Mouse (Mus musculus): ENCODE results near the gene Brd4. TPM values are rescaled to one million over a fixed set of nuclear protein-coding genes. Genes with fewer than 3 reads are reported as not detected.

Gene Brd4
- polyA plus RNA-seq, 1 experiment from 2014 or later = 28.6 TPM

- no peak overlapping the region for H3K27ac ChIP-seq (replicated peaks)
- H3K9me3 ChIP-seq (ENCODE audit: control insufficient read depth, low read length) = no peaks in the 10 kb centered on the region
- no peak overlapping the region for H3K4me2 ChIP-seq (replicated peaks; ENCODE audit: low read depth)
- no peaks in the 10 kb centered on the region for H3K27me3 ChIP-seq (ENCODE audit: control insufficient read depth, insufficient read depth, low read length)
- H3K4me3 ChIP-seq (ENCODE audit: low read depth, low read length) = no peak overlapping the region
- H3K9ac ChIP-seq (ENCODE audit: low read length) = no peak overlapping the region
- no peak for DNase-seq (ENCODE audit: low spot score)
- ATAC-seq (ENCODE audit: low FRiP score, low TSS enrichment) = no peak
- no peaks in the 10 kb centered on the region for H3K36me3 ChIP-seq (ENCODE audit: control insufficient read depth, insufficient read depth, low read length)
- 83% methylated on average over 2 of the region's 2 CpGs for WGBS
- TF ChIP-seq EP300 (optimal IDR thresholded peaks at IDR 0.05) (no peak), CTCF (IDR thresholded peaks at IDR 0.05; ENCODE audit: low read depth) (no peak)
- no peaks in the 10 kb centered on the region; the same call in 1 of the 2 replicates for H3K4me1 ChIP-seq (replicated peaks; ENCODE audit: control insufficient read depth, insufficient read depth)
These were observed 20.9 kb downstream of the Brd4 start for GRCm38 (mm10) chr17:32263672-32264071.

DNA sequence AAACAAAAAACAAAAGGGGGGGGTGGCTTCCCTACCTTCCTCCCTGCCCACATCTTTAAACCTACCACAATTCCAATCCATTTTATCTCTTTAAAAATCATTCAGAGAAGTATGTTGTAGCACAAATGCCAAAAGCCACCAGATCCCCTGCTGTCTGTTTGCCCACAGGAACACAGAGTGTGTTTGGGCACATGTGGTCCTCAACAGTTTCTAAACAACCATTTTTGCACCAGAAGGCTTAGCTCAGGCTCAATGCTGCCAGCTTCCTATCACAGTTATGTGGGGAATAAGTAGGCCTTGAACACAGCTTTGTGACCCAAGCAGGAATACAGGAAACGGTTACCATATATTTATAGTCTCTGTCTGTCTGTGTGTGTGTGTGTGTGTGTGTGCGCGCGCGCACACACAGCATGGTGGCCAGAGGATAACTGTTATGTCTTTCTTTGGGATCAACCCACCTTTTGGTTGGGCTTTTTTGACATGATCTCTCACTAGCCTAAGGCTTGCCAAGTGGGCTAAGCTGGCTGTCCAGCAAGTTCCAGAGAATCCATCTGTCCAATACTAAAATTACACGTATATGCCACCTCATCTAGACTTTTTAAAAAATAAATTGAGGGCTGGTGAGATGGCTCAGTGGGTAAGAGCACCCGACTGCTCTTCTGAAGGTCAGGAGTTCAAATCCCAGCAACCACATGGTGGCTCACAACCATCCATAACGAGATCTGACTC, 21.5 kb downstream of the Brd4 start:
- H3K36me3 ChIP-seq (ENCODE audit: control insufficient read depth, insufficient read depth, low read length) = no peaks in the 10 kb centered on the region
- no peak overlapping the region for H3K4me3 ChIP-seq (ENCODE audit: low read depth, low read length)
- no peak overlapping the region for H3K4me2 ChIP-seq (replicated peaks; ENCODE audit: low read depth)
- H3K4me1 ChIP-seq (replicated peaks; ENCODE audit: control insufficient read depth, insufficient read depth) = no peaks in the 10 kb centered on the region
- no peaks in the 10 kb centered on the region for H3K9me3 ChIP-seq (ENCODE audit: control insufficient read depth, low read length)
- H3K27ac ChIP-seq (replicated peaks) = no peak overlapping the region
- DNase-seq (ENCODE audit: low spot score) (no peak), ATAC-seq (ENCODE audit: low FRiP score, low TSS enrichment) (no peak)
- no peaks in the 10 kb centered on the region for H3K27me3 ChIP-seq (ENCODE audit: control insufficient read depth, insufficient read depth, low read length)
- no peak overlapping the region for H3K9ac ChIP-seq (ENCODE audit: low read length)
- WGBS = 89% methylated on average over 8 of the region's 8 CpGs
- TF ChIP-seq CTCF (IDR thresholded peaks at IDR 0.05; ENCODE audit: low read depth) = no peak
- TF ChIP-seq EP300 (optimal IDR thresholded peaks at IDR 0.05) = no peak

DNA sequence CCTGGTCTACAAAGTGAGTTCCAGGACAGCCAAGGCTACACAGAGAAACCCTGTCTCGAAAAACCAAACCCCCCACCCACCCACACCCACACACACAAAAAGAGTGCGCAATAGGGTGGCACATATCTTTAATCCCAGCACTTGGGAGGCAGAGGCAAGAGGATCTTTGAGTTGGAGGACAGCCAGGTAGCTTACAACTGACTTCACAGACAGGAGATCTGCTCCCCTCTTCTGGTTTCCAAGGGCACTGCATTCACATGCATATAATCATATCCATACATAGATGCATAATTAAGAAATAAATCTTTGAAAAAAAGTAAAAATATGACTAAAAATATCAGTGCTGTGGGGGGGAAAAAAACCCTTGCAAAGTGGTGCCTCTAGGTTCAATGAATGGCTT, 25.7 kb downstream of the Brd4 start:
- no peak overlapping the region for H3K27ac ChIP-seq (replicated peaks)
- TF ChIP-seq EP300 (optimal IDR thresholded peaks at IDR 0.05) (no peak), CTCF (IDR thresholded peaks at IDR 0.05; ENCODE audit: low read depth) (peak; percentile 41)
- H3K4me3 ChIP-seq (ENCODE audit: low read depth, low read length) = no peak overlapping the region
- H3K4me1 ChIP-seq (replicated peaks; ENCODE audit: control insufficient read depth, insufficient read depth) = no peaks in the 10 kb centered on the region
- H3K9ac ChIP-seq (ENCODE audit: low read length) = no peak overlapping the region
- H3K4me2 ChIP-seq (replicated peaks; ENCODE audit: low read depth) = no peak overlapping the region
- DNase-seq (ENCODE audit: low spot score) (no peak), ATAC-seq (ENCODE audit: low FRiP score, low TSS enrichment) (no peak)
- no peaks in the 10 kb centered on the region for H3K9me3 ChIP-seq (ENCODE audit: control insufficient read depth, low read length)
- 93% methylated on average over 2 of the region's 2 CpGs for WGBS
- H3K36me3 ChIP-seq (ENCODE audit: control insufficient read depth, insufficient read depth, low read length) = no peaks in the 10 kb centered on the region
- no peaks in the 10 kb centered on the region for H3K27me3 ChIP-seq (ENCODE audit: control insufficient read depth, insufficient read depth, low read length)

- H3K9me3 ChIP-seq (ENCODE audit: control insufficient read depth, low read length) = no peaks in the 10 kb centered on the region
- TF ChIP-seq CTCF (IDR thresholded peaks at IDR 0.05; ENCODE audit: low read depth) = no peak
- TF ChIP-seq EP300 (optimal IDR thresholded peaks at IDR 0.05) = no peak
- H3K9ac ChIP-seq (ENCODE audit: low read length) = no peak overlapping the region
- H3K36me3 ChIP-seq (ENCODE audit: control insufficient read depth, insufficient read depth, low read length) = no peaks in the 10 kb centered on the region
- ATAC-seq (ENCODE audit: low FRiP score, low TSS enrichment) (no peak), DNase-seq (ENCODE audit: low spot score) (no peak)
- no peak overlapping the region for H3K27ac ChIP-seq (replicated peaks)
- 55% methylated on average over 6 of the region's 6 CpGs for WGBS
- H3K27me3 ChIP-seq (ENCODE audit: control insufficient read depth, insufficient read depth, low read length) = no peaks in the 10 kb centered on the region
- H3K4me2 ChIP-seq (replicated peaks; ENCODE audit: low read depth) = no peak overlapping the region
- no peaks in the 10 kb centered on the region for H3K4me1 ChIP-seq (replicated peaks; ENCODE audit: control insufficient read depth, insufficient read depth)
- H3K4me3 ChIP-seq (ENCODE audit: low read depth, low read length) = no peak overlapping the region
These were observed 26.6 kb downstream of the Brd4 start for GRCm38 (mm10) chr17:32257944-32258343.

DNA sequence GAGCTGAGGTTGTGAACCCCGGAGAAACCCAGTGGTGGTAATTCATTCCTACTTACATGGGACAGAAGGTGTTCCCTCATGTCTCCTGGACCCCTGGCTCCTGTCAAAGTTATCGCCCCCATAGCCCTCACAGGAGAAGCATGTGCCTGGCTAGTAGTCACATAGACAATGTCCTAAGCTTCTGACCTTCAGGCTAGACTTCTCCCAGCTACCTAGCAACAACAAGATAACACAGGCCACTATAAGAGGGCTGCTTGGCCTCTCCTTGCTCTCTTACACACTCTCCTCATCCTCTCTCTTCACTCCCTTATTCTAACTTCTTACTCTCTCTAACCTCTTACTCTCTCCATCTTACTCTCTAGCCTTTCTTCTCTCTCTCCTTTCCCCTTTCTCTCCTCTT, 27.1 kb downstream of the Brd4 start:
- Histone ChIP-seq H3K36me3 (ENCODE audit: control insufficient read depth, insufficient read depth, low read length) (no peaks in the 10 kb centered on the region), H3K27me3 (ENCODE audit: control insufficient read depth, insufficient read depth, low read length) (no peaks in the 10 kb centered on the region), H3K4me2 (replicated peaks; ENCODE audit: low read depth) (no peak overlapping the region), H3K4me3 (ENCODE audit: low read depth, low read length) (no peak overlapping the region), H3K27ac (replicated peaks) (no peak overlapping the region), H3K9me3 (ENCODE audit: control insufficient read depth, low read length) (no peaks in the 10 kb centered on the region), H3K9ac (ENCODE audit: low read length) (no peak overlapping the region), H3K4me1 (replicated peaks; ENCODE audit: control insufficient read depth, insufficient read depth) (no peaks in the 10 kb centered on the region)
- DNase-seq (ENCODE audit: low spot score) (no peak), ATAC-seq (ENCODE audit: low FRiP score, low TSS enrichment) (no peak)
- 97% methylated on average over 2 of the region's 2 CpGs for WGBS
- TF ChIP-seq CTCF (IDR thresholded peaks at IDR 0.05; ENCODE audit: low read depth) (no peak), EP300 (optimal IDR thresholded peaks at IDR 0.05) (no peak)

DNA sequence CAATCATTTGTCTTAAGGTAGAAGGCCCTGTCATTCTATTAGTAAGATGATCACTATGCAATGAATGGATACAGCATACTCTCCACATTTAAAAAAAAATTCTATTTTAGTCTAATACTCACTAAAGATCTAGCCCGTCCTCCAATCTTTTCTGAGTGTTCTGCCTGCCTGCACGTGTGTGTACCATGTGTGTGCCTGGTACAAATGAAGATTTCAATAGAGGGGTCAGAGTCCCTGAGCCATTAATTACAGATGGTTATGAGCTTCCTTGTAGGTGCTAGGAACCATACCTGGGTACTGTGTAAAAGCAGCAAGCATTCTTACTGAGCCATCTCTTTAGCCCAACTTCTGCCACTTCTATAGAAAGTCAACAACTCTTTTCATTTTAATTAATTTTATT, 27.6 kb downstream of the Brd4 start:
- 61% methylated on average over 2 of the region's 2 CpGs for WGBS
- TF ChIP-seq CTCF (IDR thresholded peaks at IDR 0.05; ENCODE audit: low read depth) (no peak), EP300 (optimal IDR thresholded peaks at IDR 0.05) (no peak)
- no peak overlapping the region for H3K27ac ChIP-seq (replicated peaks)
- H3K36me3 ChIP-seq (ENCODE audit: control insufficient read depth, insufficient read depth, low read length) = no peaks in the 10 kb centered on the region
- H3K9me3 ChIP-seq (ENCODE audit: control insufficient read depth, low read length) = no peaks in the 10 kb centered on the region
- no peak overlapping the region for H3K9ac ChIP-seq (ENCODE audit: low read length)
- H3K4me2 ChIP-seq (replicated peaks; ENCODE audit: low read depth) = no peak overlapping the region
- H3K4me3 ChIP-seq (ENCODE audit: low read depth, low read length) = no peak overlapping the region
- ATAC-seq (ENCODE audit: low FRiP score, low TSS enrichment) (no peak), DNase-seq (ENCODE audit: low spot score) (no peak)
- no peaks in the 10 kb centered on the region for H3K27me3 ChIP-seq (ENCODE audit: control insufficient read depth, insufficient read depth, low read length)
- H3K4me1 ChIP-seq (replicated peaks; ENCODE audit: control insufficient read depth, insufficient read depth) = no peaks in the 10 kb centered on the region
